Mouse (Mus musculus) macrophage (primary cell): ENCODE results near the gene Ckb. TPM values are rescaled to one million over a fixed set of nuclear protein-coding genes. Genes with fewer than 3 reads are reported as not detected.
A peak's percentile ranks its signal among the peaks of the same experiment; 100 is the strongest.

Experiments used
- H3K27ac ChIP-seq: fragments of 350-480 bp; formaldehyde crosslinking; 2 replicates; pipeline ENCODE4 v1.9.0; 2021
- H3K36me3 ChIP-seq: fragments of 350-480 bp; formaldehyde crosslinking; 2 replicates; pipeline ENCODE4 v1.9.0; 2021; ENCODE audit errors: inconsistent target
- H3K4me3 ChIP-seq: fragments of 350-480 bp; formaldehyde crosslinking; 2 replicates; pipeline ENCODE4 v1.9.0; 2021; ENCODE audit errors: inconsistent target
- H3K79me2 ChIP-seq: fragments of 350-480 bp; formaldehyde crosslinking; 2 replicates; pipeline ENCODE4 v1.9.0; 2021; ENCODE audit errors: inconsistent target
- WGBS: methylation state at CpG from one replicate; pipeline ENCODE4 v1.1.7; 2026; ENCODE audit warnings: inconsistent platforms; ENCODE audit not compliant: missing documents; 5-methylcytosine and 5-hydroxymethylcytosine counted together
- polyA plus RNA-seq: library from polyadenylated mRNA; stranded (reverse); fragments of 250-400 nt; gene quantifications from 3 replicates; pipeline ENCODE4 v1.2.4, GENCODE M21; 2018; ENCODE audit warnings: inconsistent platforms

The Ckb gene
- polyA plus RNA-seq, 1 experiment from 2014 or later, result 135 TPM

- peaks cover 17% of the 10 kb centered on the region for H3K79me2 ChIP-seq
- no peak overlapping the region for H3K4me3 ChIP-seq
- WGBS, result 95% methylated on average over 5 of the region's 5 CpGs
- H3K36me3 ChIP-seq, result peaks cover 8% of the 10 kb centered on the region; the same call in 1 of the 2 replicates
- no peak overlapping the region for H3K27ac ChIP-seq
Measured at GRCm38 (mm10) chr12:111682003-111682402, 9.9 kb upstream of the Ckb start.

- 93% methylated on average over 8 of the region's 8 CpGs for WGBS
- Histone ChIP-seq H3K4me3 (no peak overlapping the region), H3K27ac (no peak overlapping the region)
Measured at GRCm38 (mm10) chr12:111681305-111681704, 9.2 kb upstream of the Ckb start.

GRCm38 (mm10) chr12:111680661-111681060 lies 8.5 kb upstream of the Ckb start:
- no peak overlapping the region for H3K27ac ChIP-seq
- H3K79me2 ChIP-seq, result peaks cover 17% of the 10 kb centered on the region
- WGBS, result 89% methylated on average over 12 of the region's 13 CpGs
- no peak overlapping the region for H3K4me3 ChIP-seq
- H3K36me3 ChIP-seq, result peaks cover 8% of the 10 kb centered on the region; the same call in 1 of the 2 replicates

More at GRCm38 (mm10) chr12:111681305-111681704, 9.2 kb upstream of the Ckb start:
- Histone ChIP-seq H3K79me2 (peaks cover 17% of the 10 kb centered on the region), H3K36me3 (peaks cover 8% of the 10 kb centered on the region; the same call in 1 of the 2 replicates)

GRCm38 (mm10) chr12:111678997-111679396 lies 6.9 kb upstream of the Ckb start:
- Histone ChIP-seq H3K36me3 (peaks cover 8% of the 10 kb centered on the region; the same call in 1 of the 2 replicates), H3K79me2 (peaks cover 17% of the 10 kb centered on the region), H3K27ac (no peak overlapping the region), H3K4me3 (peak overlapping the region; percentile 75)
- WGBS, result 63% methylated on average over 7 of the region's 7 CpGs

- 0 out of 2 replicates have a peak overlapping the region, but pooled peaks have one; percentile 5 for H3K27ac ChIP-seq
- WGBS, result 9% methylated on average over 13 of the region's 13 CpGs
- peak overlapping the region; percentile 75 for H3K4me3 ChIP-seq
- peaks cover 8% of the 10 kb centered on the region; the same call in 1 of the 2 replicates for H3K36me3 ChIP-seq
- H3K79me2 ChIP-seq, result peaks cover 17% of the 10 kb centered on the region
Measured at GRCm38 (mm10) chr12:111678670-111678933, 6.5 kb upstream of the Ckb start.

- H3K36me3 ChIP-seq, result peaks cover 8% of the 10 kb centered on the region; the same call in 1 of the 2 replicates
- WGBS, result under 1% methylated on average over 50 of the region's 51 CpGs
- peak within 1 kb of the TSS; percentile 98 for H3K27ac ChIP-seq
- H3K4me3 ChIP-seq, result peak within 1 kb of the TSS; percentile 75
- peaks cover 17% of the 10 kb centered on the region for H3K79me2 ChIP-seq
Measured at GRCm38 (mm10) chr12:111677882-111678669, 5.9 kb upstream of the Ckb start, which contains the start of gene Trmt61a. TSS of gene Trmt61a (plus strand) at chr12:111678105.

- 31% methylated on average over 5 of the region's 5 CpGs for WGBS
- Histone ChIP-seq H3K27ac (peak overlapping the region; percentile 98), H3K36me3 (peaks cover 8% of the 10 kb centered on the region; the same call in 1 of the 2 replicates), H3K79me2 (peaks cover 17% of the 10 kb centered on the region), H3K4me3 (peak overlapping the region; percentile 75)
Measured at GRCm38 (mm10) chr12:111677421-111677820, 5.3 kb upstream of the Ckb start.

- Histone ChIP-seq H3K4me3 (no peak overlapping the region), H3K79me2 (peaks cover 28% of the 10 kb centered on the region), H3K27ac (peak overlapping the region; percentile 98), H3K36me3 (peaks cover 7% of the 10 kb centered on the region; the same call in 1 of the 2 replicates)
- WGBS, result 24% methylated on average over 6 of the region's 6 CpGs
Measured at GRCm38 (mm10) chr12:111675797-111676580, 3.9 kb upstream of the Ckb start.

- peak overlapping the region; percentile 98 for H3K27ac ChIP-seq
- peaks cover 38% of the 10 kb centered on the region for H3K79me2 ChIP-seq
- 0% methylated on average over 2 of the region's 2 CpGs for WGBS
- no peak overlapping the region for H3K4me3 ChIP-seq
- no peaks in the 10 kb centered on the region for H3K36me3 ChIP-seq
Measured at GRCm38 (mm10) chr12:111674850-111675486, 2.8 kb upstream of the Ckb start.

- Histone ChIP-seq H3K79me2 (peaks cover 22% of the 10 kb centered on the region), H3K36me3 (no peaks in the 10 kb centered on the region), H3K4me3 (peak overlapping the region; percentile 73; the same call in 1 of the 2 replicates), H3K27ac (no peak overlapping the region)
- WGBS, result 22% methylated on average over 12 of the region's 12 CpGs
Measured at GRCm38 (mm10) chr12:111672581-111672980, 443 bp upstream of the Ckb start.

- no peaks in the 10 kb centered on the region for H3K36me3 ChIP-seq
- peak overlapping the region; percentile 66 for H3K27ac ChIP-seq
- peak overlapping the region; percentile 73 for H3K4me3 ChIP-seq
- WGBS, result 2% methylated on average over 34 of the region's 34 CpGs
- H3K79me2 ChIP-seq, result peaks cover 22% of the 10 kb centered on the region
Measured at GRCm38 (mm10) chr12:111671431-111671902, 671 bp downstream of the Ckb start.

GRCm38 (mm10) chr12:111670976-111671375 lies 1.2 kb downstream of the Ckb start:
- Histone ChIP-seq H3K79me2 (peaks cover 22% of the 10 kb centered on the region), H3K27ac (peak overlapping the region; percentile 66), H3K4me3 (peak overlapping the region; percentile 73), H3K36me3 (no peaks in the 10 kb centered on the region)
- 10% methylated on average over 35 of the region's 35 CpGs for WGBS

GRCm38 (mm10) chr12:111670371-111670971 lies 1.7 kb downstream of the Ckb start:
- peaks cover 22% of the 10 kb centered on the region for H3K79me2 ChIP-seq
- peak overlapping the region; percentile 73; the same call in 1 of the 2 replicates for H3K4me3 ChIP-seq
- no peaks in the 10 kb centered on the region for H3K36me3 ChIP-seq
- WGBS, result 62% methylated on average over 29 of the region's 29 CpGs
- H3K27ac ChIP-seq, result peak overlapping the region; percentile 86; the same call in 1 of the 2 replicates

- Histone ChIP-seq H3K79me2 (peaks cover 22% of the 10 kb centered on the region), H3K4me3 (no peak overlapping the region), H3K36me3 (no peaks in the 10 kb centered on the region), H3K27ac (peak overlapping the region; percentile 86; the same call in 1 of the 2 replicates)
- 88% methylated on average over 7 of the region's 8 CpGs for WGBS
Measured at GRCm38 (mm10) chr12:111669961-111670360, 2.2 kb downstream of the Ckb start.
